Mouse (Mus musculus) myocyte (in vitro differentiated cells): ENCODE data around the gene Ghdc.

ENCODE experiments used
- E2F4 ChIP-seq: IDR thresholded peaks from one replicate; pipeline ENCODE4 v1.6.1; 2011; ENCODE audit warnings: mild to moderate bottlenecking, control low read depth, moderate library complexity; ENCODE audit not compliant: insufficient read depth
- MAX ChIP-seq: IDR thresholded peaks from one replicate; pipeline ENCODE4 v1.6.1; 2011; ENCODE audit warnings: low read depth, mild to moderate bottlenecking, control low read depth
- MYOD1 ChIP-seq, 3 experiments: IDR thresholded peaks; one replicate each; pipeline ENCODE4 v1.6.1; 2011; ENCODE audit warnings: control low read depth in 2 of 3, low read depth in 2 of 3, mild to moderate bottlenecking in 2 of 3, moderate library complexity in 1 of 3; ENCODE audit not compliant: insufficient read length in 2 of 3, control insufficient read depth in 1 of 3
- POLR2A ChIP-seq: IDR thresholded peaks from one replicate; pipeline ENCODE4 v1.6.1; 2011; ENCODE audit warnings: low read depth, mild to moderate bottlenecking, control low read depth, moderate library complexity; ENCODE audit not compliant: insufficient read length
- POLR2AphosphoS2 ChIP-seq: IDR thresholded peaks from one replicate; pipeline ENCODE4 v1.6.1; 2011; ENCODE audit warnings: low read depth, control low read depth; ENCODE audit not compliant: insufficient read length
- TCF3 ChIP-seq: IDR thresholded peaks from one replicate; pipeline ENCODE4 v1.6.1; 2011; ENCODE audit warnings: low read depth, control low read depth; ENCODE audit not compliant: insufficient read length
- USF1 ChIP-seq: IDR thresholded peaks from one replicate; pipeline ENCODE4 v1.6.1; 2011; ENCODE audit warnings: low read depth, mild to moderate bottlenecking, control low read depth, moderate library complexity

- TF ChIP-seq POLR2A (no peak), MYOD1 (IDR thresholded peaks at IDR 0.05; ENCODE audit: control insufficient read depth in 1 of 3, insufficient read length in 2 of 3, low read depth in 2 of 3) (no peak), USF1 (no peak), MAX (no peak), E2F4 (no peak), POLR2AphosphoS2 (no peak), TCF3 (no peak)
Measured at GRCm38 (mm10) chr11:100756476-100756875, 14.3 kb downstream of the Ghdc start.
